Mouse (Mus musculus) small intestine, adult 2 months (tissue): ENCODE data around the gene Cfap58.

Experiments used
- CTCF ChIP-seq: fragments of 200-500 bp; IDR thresholded peaks from 2 replicates; pipeline ENCODE4 v1.5.1; 2012; ENCODE audit warnings: low read depth, mild to moderate bottlenecking, control low read depth, inconsistent platforms, low read length, moderate library complexity, mixed read lengths; ENCODE audit not compliant: insufficient replicate concordance, insufficient read length; ENCODE audit errors: extremely low read depth
- POLR2A ChIP-seq: fragments of 200-500 bp; IDR thresholded peaks from 2 replicates; pipeline ENCODE4 v1.6.1; 2012; ENCODE audit warnings: low read depth, mild to moderate bottlenecking, control low read depth, inconsistent platforms, low read length, moderate library complexity

DNA sequence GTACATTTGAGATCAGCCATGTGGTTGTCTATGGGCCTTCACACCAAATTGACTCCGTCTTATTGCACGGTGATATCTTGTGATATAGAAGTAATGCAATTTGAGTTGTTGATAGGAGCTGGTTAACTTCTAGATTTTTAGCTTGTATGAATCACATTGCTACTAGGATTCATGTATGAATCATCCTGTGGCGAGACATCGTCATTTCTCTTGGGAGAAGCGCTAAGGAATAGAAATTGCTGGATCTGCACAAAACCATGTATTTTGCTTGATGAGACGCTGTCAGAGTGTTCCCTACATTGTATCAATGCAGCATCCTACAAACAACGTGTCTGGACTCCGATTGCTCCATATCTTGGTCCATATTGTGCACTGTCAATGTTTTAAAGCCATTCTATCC, 102.1 kb downstream of the Cfap58 start:
- TF ChIP-seq POLR2A (no peak), CTCF (no peak)
